Mouse (Mus musculus): ENCODE data around the gene Cxcl3. TPM values are rescaled to one million over a fixed set of nuclear protein-coding genes. Genes with fewer than 3 reads are reported as not detected.
"Not testable (repeated sequence)": the region's sequence is repeated elsewhere in the genome, so short reads cannot be mapped to it uniquely, and the experiment has no call there.

The Cxcl3 gene
- total and polyA plus RNA-seq, 2 experiments from 2014 or later = not detected

DNA sequence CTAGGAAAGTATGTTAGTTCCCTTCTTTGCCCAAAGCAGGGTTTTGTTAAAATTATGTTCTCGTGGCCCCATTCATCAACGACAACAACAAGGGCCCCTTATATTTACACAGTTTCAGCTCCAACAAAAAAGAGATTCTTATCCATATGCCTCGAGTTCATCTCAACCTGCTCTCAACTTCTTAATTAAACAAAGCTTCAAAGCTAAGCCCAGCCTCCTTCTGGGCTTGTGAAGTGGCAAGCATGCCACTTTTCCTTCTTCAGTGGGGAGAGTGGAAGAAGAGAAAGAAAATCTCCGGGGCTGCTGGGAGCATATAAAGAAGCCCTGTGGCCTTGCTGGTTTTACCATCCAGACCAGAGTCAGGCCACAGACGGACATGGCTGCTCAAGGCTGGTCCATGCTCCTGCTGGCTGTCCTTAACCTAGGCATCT is 8.3 kb downstream of the Cxcl3 start, which contains the start of gene Cxcl15:
Gene Cxcl15, plus strand, starts transcription at position 340 of the 431 bp plus-strand sequence.
- no peak for TF ChIP-seq EP300 (IDR thresholded peaks at IDR 0.05; ENCODE audit: low read depth)
- no peak for TF ChIP-seq CTCF (IDR thresholded peaks at IDR 0.05; ENCODE audit: low read depth)
- DNase-seq (ENCODE audit: low spot score) (no peak), ATAC-seq (ENCODE audit: insufficient read depth, low read depth) (no peak)
- no peaks in the 10 kb centered on the region for H3K9me3 ChIP-seq (replicated peaks; ENCODE audit: control insufficient read depth, low read length)
- no peaks in the 10 kb centered on the region for H3K27me3 ChIP-seq (ENCODE audit: control insufficient read depth, insufficient read depth, low read length)
- no peak within 1 kb of the TSS for H3K4me2 ChIP-seq (ENCODE audit: low read depth, low read length)
- no peaks in the 10 kb centered on the region for H3K4me1 ChIP-seq (ENCODE audit: control insufficient read depth, insufficient read depth)
- no peak within 1 kb of the TSS for H3K9ac ChIP-seq (replicated peaks; ENCODE audit: low read depth, low read length)
- WGBS = 66% methylated on average over 5 of the region's 5 CpGs
- no peak within 1 kb of the TSS for H3K27ac ChIP-seq (ENCODE audit: low read depth)
- no peaks in the 10 kb centered on the region for H3K36me3 ChIP-seq (replicated peaks; ENCODE audit: control insufficient read depth, insufficient read depth, low read length)
- H3K4me3 ChIP-seq (ENCODE audit: low read depth, low read length) = no peak within 1 kb of the TSS

DNA sequence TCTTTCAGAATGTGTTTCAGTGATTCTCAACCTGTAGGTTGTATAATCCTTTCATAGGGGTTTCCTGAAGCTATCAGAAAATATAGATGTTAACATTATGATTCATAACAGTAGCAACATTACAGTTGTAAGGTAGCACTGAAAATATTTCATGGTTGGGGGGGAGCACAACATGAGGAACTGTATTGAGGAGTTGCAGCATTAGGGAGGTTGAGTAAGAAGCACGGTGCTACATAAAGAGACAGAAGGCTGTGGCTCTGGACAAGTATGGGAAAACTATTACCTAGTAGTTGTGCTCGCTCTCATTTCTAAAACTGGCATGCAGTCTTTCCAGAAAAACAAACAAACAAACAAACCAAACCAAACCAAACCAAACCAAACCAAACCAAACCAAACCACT is 9.5 kb downstream of the Cxcl3 start:
- H3K4me3 ChIP-seq (ENCODE audit: low read depth, low read length); H3K27me3 ChIP-seq (ENCODE audit: control insufficient read depth, insufficient read depth, low read length); H3K36me3 ChIP-seq (replicated peaks; ENCODE audit: control insufficient read depth, insufficient read depth, low read length); ATAC-seq (ENCODE audit: insufficient read depth, low read depth); H3K9ac ChIP-seq (replicated peaks; ENCODE audit: low read depth, low read length); H3K4me1 ChIP-seq (ENCODE audit: control insufficient read depth, insufficient read depth); DNase-seq (ENCODE audit: low spot score); H3K9me3 ChIP-seq (replicated peaks; ENCODE audit: control insufficient read depth, low read length); H3K4me2 ChIP-seq (ENCODE audit: low read depth, low read length); H3K27ac ChIP-seq (ENCODE audit: low read depth): not testable (repeated sequence)
- WGBS = 74% methylated on average over 2 of the region's 2 CpGs

DNA sequence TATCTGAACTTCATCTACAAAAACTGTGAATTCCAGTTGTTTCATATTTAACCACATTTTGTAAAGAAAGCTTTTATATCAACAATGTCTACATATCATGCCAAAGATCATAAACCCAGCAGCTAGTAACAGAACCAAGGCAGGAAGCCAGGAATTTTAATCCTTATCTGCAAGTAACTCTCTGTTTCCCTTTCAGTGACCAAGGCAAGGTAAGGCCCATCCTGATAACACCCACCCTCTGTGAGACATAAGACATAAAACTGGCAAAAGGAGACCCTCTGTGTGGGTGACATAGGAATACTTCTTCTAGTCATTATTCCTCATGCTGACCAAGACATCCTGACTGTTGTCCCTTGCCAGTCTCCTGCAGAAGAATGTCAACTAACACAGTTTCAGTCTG is 18.7 kb downstream of the Cxcl3 start:
- DNase-seq (ENCODE audit: low spot score) (no peak), ATAC-seq (ENCODE audit: insufficient read depth, low read depth) (no peak)
- no peak for TF ChIP-seq EP300 (IDR thresholded peaks at IDR 0.05; ENCODE audit: low read depth)
- no peak for TF ChIP-seq CTCF (IDR thresholded peaks at IDR 0.05; ENCODE audit: low read depth)
- Histone ChIP-seq H3K4me2 (ENCODE audit: low read depth, low read length) (no peak overlapping the region), H3K9me3 (replicated peaks; ENCODE audit: control insufficient read depth, low read length) (no peaks in the 10 kb centered on the region), H3K36me3 (replicated peaks; ENCODE audit: control insufficient read depth, insufficient read depth, low read length) (no peaks in the 10 kb centered on the region), H3K27me3 (ENCODE audit: control insufficient read depth, insufficient read depth, low read length) (no peaks in the 10 kb centered on the region), H3K4me1 (ENCODE audit: control insufficient read depth, insufficient read depth) (no peaks in the 10 kb centered on the region), H3K4me3 (ENCODE audit: low read depth, low read length) (no peak overlapping the region), H3K27ac (ENCODE audit: low read depth) (no peak overlapping the region), H3K9ac (replicated peaks; ENCODE audit: low read depth, low read length) (no peak overlapping the region)

DNA sequence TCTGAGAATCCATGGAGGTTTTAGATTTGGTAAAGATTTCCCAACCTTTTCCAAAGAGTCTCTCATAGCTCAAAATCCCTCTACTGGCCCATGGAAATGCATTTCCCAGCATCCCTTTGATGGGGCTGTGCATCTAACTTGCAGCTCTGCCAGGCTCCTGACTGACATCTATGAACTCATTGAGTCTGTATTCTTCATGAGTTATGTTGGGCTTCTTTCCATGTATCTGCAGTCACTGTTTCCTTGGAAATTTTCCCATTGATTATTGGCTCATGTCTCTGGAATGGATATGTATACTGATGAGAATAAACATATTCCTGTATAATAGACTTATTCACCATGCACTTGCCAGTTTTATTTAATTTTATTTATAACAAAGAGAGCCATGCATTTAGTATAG is 20.1 kb downstream of the Cxcl3 start:
- no peak for ATAC-seq (ENCODE audit: insufficient read depth, low read depth)

GRCm38 (mm10) chr5:90807176-90807950 is 21.5 kb downstream of the Cxcl3 start:
- no peak for TF ChIP-seq EP300 (IDR thresholded peaks at IDR 0.05; ENCODE audit: low read depth)
- TF ChIP-seq CTCF (IDR thresholded peaks at IDR 0.05; ENCODE audit: low read depth) = no peak
- Histone ChIP-seq H3K9me3 (replicated peaks; ENCODE audit: control insufficient read depth, low read length) (no peaks in the 10 kb centered on the region), H3K27ac (ENCODE audit: low read depth) (no peak overlapping the region), H3K4me1 (ENCODE audit: control insufficient read depth, insufficient read depth) (no peaks in the 10 kb centered on the region), H3K9ac (replicated peaks; ENCODE audit: low read depth, low read length) (no peak overlapping the region), H3K4me3 (ENCODE audit: low read depth, low read length) (no peak overlapping the region), H3K27me3 (ENCODE audit: control insufficient read depth, insufficient read depth, low read length) (no peaks in the 10 kb centered on the region), H3K4me2 (ENCODE audit: low read depth, low read length) (no peak overlapping the region), H3K36me3 (replicated peaks; ENCODE audit: control insufficient read depth, insufficient read depth, low read length) (no peaks in the 10 kb centered on the region)
- 69% methylated on average over 3 of the region's 3 CpGs for WGBS
- ATAC-seq (ENCODE audit: insufficient read depth, low read depth) (no peak), DNase-seq (ENCODE audit: low spot score) (no peak)

More for the DNA sequence above, 20.1 kb downstream of the Cxcl3 start:
- Histone ChIP-seq H3K27me3 (ENCODE audit: control insufficient read depth, insufficient read depth, low read length) (no peaks in the 10 kb centered on the region), H3K9me3 (replicated peaks; ENCODE audit: control insufficient read depth, low read length) (no peaks in the 10 kb centered on the region), H3K4me2 (ENCODE audit: low read depth, low read length) (no peak overlapping the region), H3K4me3 (ENCODE audit: low read depth, low read length) (no peak overlapping the region), H3K36me3 (replicated peaks; ENCODE audit: control insufficient read depth, insufficient read depth, low read length) (no peaks in the 10 kb centered on the region), H3K27ac (ENCODE audit: low read depth) (no peak overlapping the region), H3K4me1 (ENCODE audit: control insufficient read depth, insufficient read depth) (no peaks in the 10 kb centered on the region), H3K9ac (replicated peaks; ENCODE audit: low read depth, low read length) (no peak overlapping the region)
- no peak for DNase-seq (ENCODE audit: low spot score)
- no peak for TF ChIP-seq CTCF (IDR thresholded peaks at IDR 0.05; ENCODE audit: low read depth)
- no peak for TF ChIP-seq EP300 (IDR thresholded peaks at IDR 0.05; ENCODE audit: low read depth)

- ATAC-seq (ENCODE audit: insufficient read depth, low read depth) (no peak), DNase-seq (ENCODE audit: low spot score) (no peak)
- Histone ChIP-seq H3K9ac (replicated peaks; ENCODE audit: low read depth, low read length) (no peak overlapping the region), H3K4me2 (ENCODE audit: low read depth, low read length) (no peak overlapping the region), H3K27ac (ENCODE audit: low read depth) (no peak overlapping the region), H3K4me1 (ENCODE audit: control insufficient read depth, insufficient read depth) (no peaks in the 10 kb centered on the region), H3K36me3 (replicated peaks; ENCODE audit: control insufficient read depth, insufficient read depth, low read length) (no peaks in the 10 kb centered on the region), H3K27me3 (ENCODE audit: control insufficient read depth, insufficient read depth, low read length) (no peaks in the 10 kb centered on the region), H3K9me3 (replicated peaks; ENCODE audit: control insufficient read depth, low read length) (no peaks in the 10 kb centered on the region), H3K4me3 (ENCODE audit: low read depth, low read length) (no peak overlapping the region)
- no peak for TF ChIP-seq CTCF (IDR thresholded peaks at IDR 0.05; ENCODE audit: low read depth)
- no peak for TF ChIP-seq EP300 (IDR thresholded peaks at IDR 0.05; ENCODE audit: low read depth)
Measured at GRCm38 (mm10) chr5:90819756-90820155, 33.9 kb downstream of the Cxcl3 start.
